Mouse (Mus musculus): ENCODE measurements at regions not wholly inside any gene's neighbourhood (a gene's known extent, or its start where the extent isn't known, plus 50 kb on each side); places are given as distances from the start of the nearest gene placed in this dataset.

GRCm38 (mm10) chr2:44464631-44465030 is 462.8 kb downstream of the Gtdc1 start:
- TF ChIP-seq POLR2A (IDR thresholded peaks at IDR 0.05; ENCODE audit: extremely low read depth, insufficient read depth, low read length): no peak
- TF ChIP-seq CTCF (IDR thresholded peaks at IDR 0.05; ENCODE audit: low read depth, low read length): no peak

Measured in liver, adult 2 months (tissue).